Mouse (Mus musculus) CD4-positive, CD25-positive, alpha-beta regulatory T cell, adult 9 weeks (primary cell): ENCODE measurements around the gene Anxa11. TPM values are rescaled to one million over a fixed set of nuclear protein-coding genes. Genes with fewer than 3 reads are reported as not detected.

Experiments used
- polyA plus RNA-seq: library from polyadenylated mRNA; unstranded; fragments of 100-300 nt; shearing (Covaris generic); gene quantifications from one replicate; pipeline ENCODE4 v1.2.1, GENCODE M21; 2017

Gene Anxa11
- polyA plus RNA-seq: 70.4 TPM

DNA sequence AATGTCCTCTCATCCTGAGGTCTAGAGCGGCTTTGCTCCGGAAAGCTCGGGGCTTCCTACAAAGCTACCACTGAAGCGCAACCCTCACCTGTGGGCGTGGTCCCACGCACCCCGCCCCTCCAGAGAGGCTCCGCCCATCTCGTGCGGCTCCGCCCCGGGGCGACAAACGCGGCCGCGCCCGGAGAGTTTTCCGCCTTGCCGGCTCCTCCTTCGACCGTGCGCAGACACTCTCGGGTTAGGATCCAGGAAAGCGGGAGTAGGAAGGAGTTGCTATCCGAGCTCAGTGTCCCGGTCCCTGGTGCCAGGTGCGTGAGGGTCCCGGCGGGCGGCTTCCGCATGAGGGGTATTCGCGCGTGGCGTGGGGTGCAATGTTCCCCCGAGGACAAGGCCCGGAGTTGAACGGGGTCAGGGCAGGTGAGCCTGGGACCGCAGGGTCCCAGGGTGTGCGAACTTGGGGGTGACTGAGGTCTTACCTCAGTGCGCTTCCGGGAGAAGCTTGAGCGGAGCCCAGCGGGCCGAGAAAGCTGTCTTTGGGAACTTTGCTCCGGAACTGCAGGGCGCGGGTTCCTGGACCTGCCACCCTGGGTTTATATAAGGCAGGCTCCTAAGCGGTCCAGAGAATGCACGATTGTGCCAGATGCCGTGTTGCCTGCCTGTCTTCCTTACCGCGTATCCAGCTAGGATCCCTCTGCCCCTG lies at the start of gene Anxa11:
Gene Anxa11 (plus strand): TSS at position 166 of the 697 bp plus-strand sequence.

DNA sequence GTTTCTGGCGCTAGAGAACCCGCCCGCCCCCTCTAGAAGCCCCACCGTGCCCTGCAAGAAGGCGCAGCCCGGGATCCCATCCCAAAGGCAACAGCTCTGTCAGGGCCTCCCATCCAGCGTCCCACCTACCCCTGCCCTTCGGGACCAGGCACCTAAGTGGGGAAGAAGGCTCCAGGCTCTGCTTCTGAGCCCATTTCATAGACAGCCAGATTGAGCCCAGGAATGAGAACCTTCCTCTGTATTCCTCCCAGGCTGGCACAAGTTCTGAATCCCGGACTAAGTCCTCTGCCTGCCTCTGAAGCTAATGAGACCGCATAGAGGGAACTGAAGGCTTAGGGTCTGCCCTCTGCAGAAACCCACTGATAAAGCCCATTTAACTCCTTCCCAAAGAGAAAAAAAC lies 61.0 kb downstream of the Anxa11 start, which contains the start of gene Plac9a:
Gene Plac9a (minus strand): TSS at position 101 of the 400 bp plus-strand sequence.

DNA sequence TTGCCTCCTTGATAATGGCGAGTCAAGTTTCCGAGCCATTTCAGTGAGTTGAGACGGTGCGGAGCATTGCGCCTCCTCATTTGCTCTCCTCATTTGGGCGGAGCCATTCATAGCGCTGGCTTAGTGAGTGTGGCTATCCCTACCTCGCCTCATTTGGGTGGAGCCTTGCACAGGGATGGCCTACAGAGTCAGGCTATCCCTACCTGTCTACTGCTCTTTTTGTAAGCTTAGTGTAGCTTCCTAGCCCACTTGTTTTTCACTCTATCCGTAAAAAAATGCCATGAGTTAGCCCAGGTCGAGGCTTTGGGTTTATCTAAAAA lies 85.6 kb downstream of the Anxa11 start, which contains the start of gene Tmem254a:
Gene Tmem254a (minus strand): TSS at position 111 of the 320 bp plus-strand sequence.

Other genes starting within 250 kb of the Anxa11 start
- 13.1 TPM for gene Ppif, start 148.0 kb upstream of the Anxa11 start, polyA plus RNA-seq
- gene Zcchc24, start 73.1 kb upstream of the Anxa11 start, polyA plus RNA-seq: 0.41 TPM
- not detected for gene Plac9a, start 60.9 kb downstream of the Anxa11 start, polyA plus RNA-seq
- 12.0 TPM for gene Tmem254a, start 85.5 kb downstream of the Anxa11 start, polyA plus RNA-seq
- not detected for gene Cphx1, start 96.1 kb downstream of the Anxa11 start, polyA plus RNA-seq
- gene Duxbl1, start 136.4 kb downstream of the Anxa11 start, polyA plus RNA-seq: not detected
- gene Gm9780, start 200.6 kb downstream of the Anxa11 start, polyA plus RNA-seq: not detected
- 164 TPM for gene Tmem254c, start 225.2 kb downstream of the Anxa11 start, polyA plus RNA-seq
- gene Cphx2, start 239.4 kb downstream of the Anxa11 start, polyA plus RNA-seq: not detected
- gene Cphx3, start 240.1 kb downstream of the Anxa11 start, polyA plus RNA-seq: not detected